Mouse (Mus musculus) G1E-ER4 (cell line): ENCODE measurements around the gene Cep97. TPM values are rescaled to one million over a fixed set of nuclear protein-coding genes. Genes with fewer than 3 reads are reported as not detected.

Experiments
- GATA1 ChIP-seq: IDR thresholded peaks from one replicate; pipeline ENCODE4 v1.8.0; 2012; ENCODE audit warnings: low read length, inconsistent platforms
- polyA plus RNA-seq: library from polyadenylated mRNA; stranded (reverse); fragments of >175 nt; gene quantifications from 2 replicates; pipeline ENCODE4 v1.2.3, GENCODE M21; 2012

The Cep97 gene
- polyA plus RNA-seq, 1 experiment, result 8.0 TPM

DNA sequence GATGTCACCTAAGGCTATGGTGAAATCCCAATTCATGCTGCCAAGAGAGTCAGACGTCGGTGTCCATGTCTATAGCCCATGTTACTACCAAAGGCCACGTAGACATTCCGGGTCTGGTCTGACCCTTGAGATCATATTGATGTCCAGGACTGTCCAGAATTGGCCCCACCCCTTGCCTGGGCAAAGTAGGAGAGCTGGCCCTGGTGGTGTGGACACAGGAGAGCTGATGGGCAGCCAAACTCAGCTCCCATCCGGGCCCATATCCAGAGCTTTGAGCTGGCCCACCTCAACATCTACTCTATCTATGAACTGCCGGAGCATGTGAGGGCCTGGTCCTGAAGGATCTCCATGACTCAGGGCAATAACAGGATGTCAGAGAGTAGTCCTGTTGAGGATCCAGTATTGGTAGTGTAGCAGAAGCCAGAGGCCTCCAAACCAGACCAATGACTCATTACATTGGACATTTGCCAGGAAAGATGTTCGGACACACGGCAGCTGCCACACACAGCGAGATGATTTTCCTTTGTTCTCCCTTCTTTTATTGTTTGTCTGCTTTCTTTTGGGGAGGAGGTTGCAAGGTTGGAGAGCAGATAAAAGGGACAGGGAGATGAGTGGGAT is 36.2 kb downstream of the Cep97 start:
- TF ChIP-seq GATA1, result no peak

DNA sequence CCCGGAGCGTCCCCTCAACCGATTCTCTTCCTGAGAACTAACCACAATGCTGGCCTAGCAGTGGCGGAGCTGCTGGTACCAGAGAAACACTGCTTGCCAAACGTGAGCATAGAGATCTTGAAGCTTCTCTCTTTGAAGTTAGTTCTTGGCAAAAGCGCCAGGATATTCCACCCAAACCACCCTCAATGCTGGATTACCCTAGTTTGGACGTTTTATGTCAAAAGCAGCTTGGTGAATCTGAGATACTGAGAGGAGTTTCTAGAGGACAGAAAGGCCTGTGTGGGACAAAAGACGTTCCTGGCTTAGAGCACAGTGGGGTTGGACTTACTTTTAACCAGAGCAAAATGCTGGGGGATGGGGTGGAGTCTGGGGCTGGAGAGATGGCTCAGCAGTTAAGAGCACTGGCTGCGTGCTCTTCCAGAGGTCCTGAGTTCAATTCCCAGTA is 39.0 kb downstream of the Cep97 start:
- no peak for TF ChIP-seq GATA1

DNA sequence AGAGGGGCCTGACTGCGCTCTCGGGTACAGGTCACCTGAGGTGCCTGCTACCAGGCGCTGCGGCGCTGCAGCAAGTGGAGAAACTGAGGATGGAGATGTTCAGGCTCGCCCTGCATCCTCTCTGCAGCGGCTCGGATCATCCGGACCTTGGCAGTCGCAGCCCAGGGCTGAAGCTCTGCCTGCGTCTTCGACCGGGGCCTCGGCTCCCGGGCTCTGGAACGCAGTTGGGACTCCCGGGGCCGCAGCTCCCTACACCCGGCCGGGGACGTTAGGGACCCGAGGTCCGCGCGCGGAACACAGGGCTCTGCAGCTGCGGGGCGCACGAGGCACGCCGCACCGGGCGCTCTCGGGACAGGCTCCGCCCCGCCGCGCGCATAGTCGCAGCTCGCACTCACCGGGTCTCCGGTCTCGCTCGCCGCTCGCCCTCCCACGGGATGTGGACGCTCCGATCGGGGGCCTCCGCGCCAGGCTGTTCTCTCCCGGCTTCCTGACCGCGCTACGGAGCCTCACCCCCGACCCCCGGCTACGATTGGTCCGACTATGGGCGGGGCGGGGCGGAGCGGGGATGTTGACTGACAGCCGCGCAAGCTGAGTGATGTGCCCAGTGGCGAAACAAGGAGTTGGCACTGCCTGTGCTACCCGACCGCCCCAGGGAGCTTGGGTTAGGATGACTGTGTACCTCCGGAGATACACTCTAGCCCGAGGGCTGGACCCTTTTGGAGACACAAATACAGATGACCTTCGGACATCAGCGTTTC is 39.6 kb downstream of the Cep97 start, which contains the start of gene Nxpe3:
TSS of gene Nxpe3 (minus strand) at position 393 of the 758 bp plus-strand sequence.
- no peak for TF ChIP-seq GATA1

DNA sequence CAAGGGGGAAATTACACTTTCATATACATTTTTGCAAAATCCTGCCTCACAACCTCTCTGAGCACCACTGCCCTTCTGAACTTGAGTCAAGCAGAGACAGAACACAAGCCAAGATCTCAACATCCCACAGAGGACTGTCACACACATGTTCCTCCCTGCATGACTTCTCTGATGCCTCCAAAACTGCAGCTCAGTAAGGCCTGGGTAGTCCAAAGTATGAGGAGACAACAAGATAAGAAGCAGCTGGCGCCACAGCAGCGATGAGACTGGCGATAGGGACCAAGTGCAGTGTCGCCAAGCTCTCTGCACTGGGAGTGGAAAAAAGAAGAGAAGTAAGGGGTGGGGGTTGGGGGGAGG is 40.1 kb downstream of the Cep97 start:
- TF ChIP-seq GATA1, result peak; percentile 41

DNA sequence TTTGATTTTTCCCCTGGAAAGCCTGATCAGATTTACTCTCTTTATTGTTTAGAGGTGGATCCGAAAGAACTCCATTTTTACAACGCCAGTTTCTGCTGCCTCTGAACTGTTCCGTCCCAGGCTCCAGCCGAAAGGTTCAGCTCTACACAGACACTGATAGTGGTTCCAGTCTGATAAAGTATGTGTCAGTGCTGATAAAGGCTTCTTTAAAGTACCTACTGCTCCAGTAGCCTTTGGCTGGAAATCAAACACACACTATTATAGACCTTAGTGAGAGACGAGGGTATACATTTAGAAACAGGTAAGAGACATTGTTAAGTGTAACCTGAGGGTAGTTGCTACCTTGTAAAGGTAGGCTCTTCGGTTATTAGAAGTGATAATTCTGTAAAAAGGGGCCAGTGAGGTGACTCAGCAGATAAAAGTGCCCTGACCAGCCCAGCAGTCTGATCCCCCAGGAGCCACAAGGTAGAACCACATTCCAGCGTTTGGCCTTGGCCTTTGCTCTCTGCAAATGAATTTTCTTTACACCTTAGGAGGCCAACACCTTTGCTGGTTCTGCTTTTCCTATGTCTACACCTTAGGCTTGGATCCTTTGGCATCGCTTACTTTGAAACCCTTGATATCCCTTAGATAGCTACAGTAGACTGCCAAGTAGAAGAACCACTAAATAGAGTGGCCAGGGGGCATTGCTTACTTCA is 41.1 kb downstream of the Cep97 start:
- no peak for TF ChIP-seq GATA1

DNA sequence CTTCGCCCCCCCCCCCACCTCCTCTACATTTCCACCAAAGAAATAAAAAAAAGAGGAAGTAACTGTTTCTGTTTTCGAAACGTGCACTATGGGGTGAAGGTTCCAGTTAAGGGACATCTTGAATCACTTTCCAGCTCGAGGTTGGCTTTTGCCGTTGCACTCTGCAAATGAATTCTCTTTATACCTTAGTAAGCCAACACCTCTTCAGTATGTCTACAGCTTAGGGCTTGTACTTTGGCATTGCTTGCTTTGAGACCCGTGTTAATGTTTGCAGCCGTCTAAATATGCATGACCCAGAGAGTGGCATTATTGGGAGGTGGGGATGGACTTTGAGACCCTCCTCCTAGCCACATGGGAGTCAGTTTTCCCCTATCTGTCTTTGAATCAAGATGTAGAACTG is 42.2 kb downstream of the Cep97 start:
- no peak for TF ChIP-seq GATA1

DNA sequence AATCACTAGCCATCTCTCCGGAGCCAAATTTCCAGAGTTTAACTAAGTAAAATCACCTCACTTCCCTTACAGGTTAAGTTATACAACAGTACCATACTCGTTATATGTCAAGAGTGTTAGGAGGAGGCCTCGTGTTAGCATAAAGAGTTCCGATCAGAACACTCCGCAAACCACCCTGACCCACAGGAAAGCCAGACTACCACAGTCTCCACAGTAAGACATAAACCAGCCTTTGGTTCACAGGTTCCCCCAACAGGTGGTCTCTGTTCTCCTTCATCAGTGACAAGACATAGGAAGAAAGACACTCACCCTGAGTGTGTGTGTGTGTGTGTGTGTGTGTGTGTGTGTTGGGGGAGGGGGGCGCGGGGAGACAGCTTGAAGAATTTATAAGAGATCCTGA is 43.3 kb downstream of the Cep97 start:
- TF ChIP-seq GATA1, result no peak

DNA sequence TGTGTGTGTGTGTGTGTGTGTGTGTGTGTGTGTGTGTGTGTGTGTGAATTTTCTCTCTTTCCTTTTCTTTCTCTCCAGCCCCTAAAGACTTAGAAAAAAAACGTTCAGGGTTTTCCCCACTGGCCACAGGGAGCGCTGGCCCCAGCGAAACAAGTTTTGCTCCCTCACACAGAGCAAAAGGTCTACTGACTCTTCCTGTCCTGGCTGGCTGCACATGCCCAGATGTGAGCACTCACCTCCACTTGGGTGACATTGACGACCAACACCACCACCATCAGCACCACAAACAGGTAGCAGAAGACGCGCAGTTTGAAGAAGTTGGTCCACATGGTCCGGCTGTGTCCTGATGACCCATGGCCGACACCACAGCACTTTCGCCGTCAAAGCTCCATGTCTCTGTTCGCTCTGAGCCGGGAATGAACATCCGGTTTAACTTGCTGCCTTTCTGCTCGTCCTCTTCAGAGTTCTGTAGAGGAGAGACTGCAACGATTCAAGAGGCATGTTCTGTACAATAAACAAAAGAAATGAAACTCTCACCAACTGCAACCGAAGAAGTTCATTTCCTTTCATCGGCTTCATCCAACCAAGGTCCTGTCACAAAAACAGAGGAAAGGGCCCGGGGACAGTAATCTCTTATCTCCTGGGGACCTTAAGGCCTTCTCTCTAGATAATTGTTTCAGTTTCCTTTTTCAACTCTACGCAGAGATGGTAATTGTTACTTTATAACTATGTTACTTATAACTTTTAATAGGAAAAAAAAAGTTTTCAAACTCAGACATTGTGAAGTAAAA is 44.1 kb downstream of the Cep97 start:
- no peak for TF ChIP-seq GATA1

DNA sequence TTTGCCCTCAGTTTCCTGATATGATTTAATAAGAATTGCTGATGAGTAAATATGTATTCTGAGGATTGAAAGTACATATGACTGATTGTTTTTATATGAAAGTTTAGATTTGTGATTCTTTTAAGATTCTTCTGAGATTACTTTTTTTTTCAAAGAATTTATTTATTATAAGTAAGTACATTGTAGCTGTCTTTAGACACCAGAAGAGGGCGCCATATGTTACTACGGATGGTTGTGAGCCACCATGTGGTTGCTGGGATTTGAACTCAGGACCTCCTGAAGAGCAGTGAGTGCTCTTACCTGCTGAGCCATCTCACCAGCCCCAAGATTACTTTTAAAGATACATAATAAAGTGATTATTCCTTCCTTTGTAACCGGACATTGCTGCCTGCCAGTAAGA is 45.2 kb downstream of the Cep97 start:
- TF ChIP-seq GATA1, result no peak

DNA sequence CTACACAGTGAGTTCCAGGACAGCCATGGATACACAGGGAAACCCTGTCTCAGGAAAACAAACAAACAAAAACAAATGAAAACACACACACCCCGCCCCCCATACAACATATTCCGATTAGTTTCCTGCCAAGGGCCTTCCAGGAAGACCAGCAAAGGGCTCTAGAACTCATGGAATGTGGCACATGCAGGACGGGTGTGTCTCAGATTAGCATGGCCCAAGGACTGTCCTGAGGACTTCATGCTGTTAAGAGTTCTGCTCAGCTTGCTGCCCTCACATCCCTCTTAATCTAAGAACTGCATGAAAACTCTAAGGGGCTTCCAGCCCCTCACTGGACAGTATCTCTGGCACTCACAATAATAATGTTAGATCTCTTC is 46.1 kb downstream of the Cep97 start:
- no peak for TF ChIP-seq GATA1

DNA sequence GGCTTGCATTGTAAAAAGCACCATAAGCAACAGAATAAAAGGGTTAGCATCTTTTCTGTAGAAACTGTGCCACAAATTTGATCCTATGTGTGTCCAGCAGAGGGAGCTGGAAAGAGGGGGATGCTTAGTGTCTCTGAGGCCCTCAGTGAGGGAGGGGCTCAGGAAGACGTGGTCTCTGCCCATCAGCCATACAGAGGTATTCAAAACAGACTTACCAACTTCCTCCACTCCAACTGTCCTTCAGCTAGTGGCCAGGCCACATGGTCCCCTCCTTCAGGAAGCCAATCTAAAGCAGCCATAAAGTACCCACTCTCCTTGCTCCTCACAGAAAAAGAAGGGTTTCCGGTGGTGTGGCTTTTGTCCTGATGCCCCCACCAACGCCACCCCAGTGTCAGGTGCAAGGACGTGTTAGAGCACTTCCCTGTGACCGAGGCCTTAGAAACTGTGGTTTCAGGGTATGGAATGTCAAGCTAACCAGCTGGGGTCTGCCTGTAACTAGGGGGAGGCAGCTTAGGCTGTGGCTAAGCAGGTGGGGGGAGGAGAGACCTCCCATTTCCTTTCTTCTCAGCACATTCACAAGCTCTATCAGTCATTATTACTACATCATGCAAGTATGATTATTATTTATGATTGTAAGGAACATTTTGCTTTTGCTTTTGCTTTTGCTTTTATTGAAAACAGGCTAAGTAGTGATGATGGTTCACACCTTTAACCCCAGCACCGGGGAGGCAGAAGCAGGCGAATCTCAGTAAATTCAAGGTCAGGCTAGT is 46.7 kb downstream of the Cep97 start:
- TF ChIP-seq GATA1, result no peak

DNA sequence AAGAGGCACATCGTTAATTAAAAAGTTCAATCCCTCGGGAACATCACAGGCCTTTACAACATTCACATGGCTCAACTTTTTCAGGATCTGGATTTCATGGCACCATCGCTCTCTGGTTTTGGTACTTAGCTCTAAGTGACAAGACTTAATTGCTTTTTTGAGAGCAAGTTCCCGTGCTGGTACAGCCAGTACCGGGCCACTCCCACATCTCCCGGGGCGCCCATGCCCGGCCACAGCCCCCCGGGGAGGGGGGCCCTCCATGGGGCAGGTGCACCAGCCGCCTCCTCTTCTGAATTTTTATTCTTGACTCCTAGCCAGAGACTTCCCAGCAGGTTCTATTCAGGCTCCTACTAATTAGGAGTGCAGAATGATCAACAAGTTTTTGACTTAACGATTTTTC is 50.4 kb downstream of the Cep97 start:
- TF ChIP-seq GATA1, result no peak

DNA sequence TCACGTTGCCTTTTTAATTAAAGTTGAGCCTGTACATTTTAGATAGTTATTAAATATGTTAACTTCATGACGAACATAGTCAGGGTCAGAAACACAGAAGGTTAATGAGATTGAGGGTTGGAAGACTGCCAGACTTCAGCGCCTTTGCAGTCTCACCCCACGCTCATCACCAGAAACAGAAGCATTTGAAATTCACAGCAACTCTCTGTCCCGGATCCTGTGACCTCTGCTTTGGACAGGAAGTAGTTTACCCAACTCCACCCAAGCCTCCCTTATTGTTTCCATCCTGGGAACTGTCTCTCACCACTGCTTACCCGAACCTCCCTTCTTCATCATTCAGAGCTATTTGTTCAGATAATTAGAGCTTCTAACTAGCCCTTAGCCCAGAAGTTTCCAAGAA is 58.6 kb downstream of the Cep97 start:
- TF ChIP-seq GATA1, result no peak

DNA sequence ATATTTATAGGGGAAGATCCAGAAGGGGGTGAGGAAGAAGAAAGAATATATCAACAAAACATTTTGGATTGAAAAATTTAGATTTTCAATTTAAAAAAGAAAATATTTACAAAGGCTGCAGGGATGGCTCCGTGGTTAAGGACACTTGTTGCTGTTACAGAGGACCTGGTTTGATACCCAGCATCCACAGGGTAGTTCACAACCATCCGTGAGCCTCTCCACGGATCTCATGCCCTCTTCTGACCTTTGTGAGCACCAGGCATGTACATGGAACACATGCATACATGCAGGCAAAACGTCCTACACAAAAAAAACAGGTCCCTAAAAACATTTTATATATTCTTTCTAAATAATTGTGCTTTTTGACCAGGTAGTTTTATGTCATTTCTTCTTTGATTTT is 70.8 kb downstream of the Cep97 start:
- TF ChIP-seq GATA1, result no peak
